Mouse (Mus musculus): ENCODE measurements around the gene Prep. TPM values are rescaled to one million over a fixed set of nuclear protein-coding genes. Genes with fewer than 3 reads are reported as not detected.

The Prep gene
- polyA plus RNA-seq, 1 experiment from 2014 or later: 27.2 TPM

GRCm38 (mm10) chr10:45122476-45122875 is 55.5 kb downstream of the Prep start:
- H3K9me3 ChIP-seq: no peaks in the 10 kb centered on the region
- ATAC-seq (ENCODE audit: low FRiP score, low read depth): no peak
- H3K4me3 ChIP-seq: no peak overlapping the region
- H3K9ac ChIP-seq: no peak overlapping the region
- H3K36me3 ChIP-seq: peaks cover 27% of the 10 kb centered on the region
- no peak overlapping the region for H3K27ac ChIP-seq (replicated peaks)
- no peaks in the 10 kb centered on the region for H3K4me1 ChIP-seq (replicated peaks)
- no peaks in the 10 kb centered on the region for H3K27me3 ChIP-seq
- no peak overlapping the region for H3K4me2 ChIP-seq
- WGBS: 66% methylated on average over 5 of the region's 5 CpGs

GRCm38 (mm10) chr10:45123011-45123410 is 56.0 kb downstream of the Prep start:
- ATAC-seq (ENCODE audit: low FRiP score, low read depth): no peak
- Histone ChIP-seq H3K4me2 (no peak overlapping the region), H3K27ac (replicated peaks) (no peak overlapping the region), H3K9me3 (no peaks in the 10 kb centered on the region), H3K4me3 (no peak overlapping the region), H3K4me1 (replicated peaks) (no peaks in the 10 kb centered on the region), H3K36me3 (peaks cover 26% of the 10 kb centered on the region), H3K9ac (no peak overlapping the region), H3K27me3 (no peaks in the 10 kb centered on the region)
- 86% methylated on average over 6 of the region's 6 CpGs for WGBS

GRCm38 (mm10) chr10:45129105-45129504 is 62.1 kb downstream of the Prep start:
- Histone ChIP-seq H3K4me1 (replicated peaks) (peaks cover 8% of the 10 kb centered on the region), H3K9ac (no peak overlapping the region), H3K4me2 (0 out of 2 replicates have a peak overlapping the region, but pooled peaks have one; percentile 18), H3K27me3 (no peaks in the 10 kb centered on the region), H3K36me3 (peaks cover 3% of the 10 kb centered on the region), H3K27ac (replicated peaks) (peak overlapping the region; percentile 68), H3K9me3 (no peaks in the 10 kb centered on the region), H3K4me3 (no peak overlapping the region)
- WGBS: 39% methylated on average over 11 of the region's 11 CpGs
- ATAC-seq (ENCODE audit: low FRiP score, low read depth): peak; percentile 54

GRCm38 (mm10) chr10:45130004-45130403 is 63.0 kb downstream of the Prep start:
- no peak overlapping the region for H3K4me2 ChIP-seq
- 92% methylated on average over 6 of the region's 6 CpGs for WGBS
- H3K9me3 ChIP-seq: no peaks in the 10 kb centered on the region
- H3K36me3 ChIP-seq: peaks cover 3% of the 10 kb centered on the region
- H3K27ac ChIP-seq (replicated peaks): no peak overlapping the region
- no peak overlapping the region for H3K4me3 ChIP-seq
- no peak overlapping the region for H3K9ac ChIP-seq
- ATAC-seq (ENCODE audit: low FRiP score, low read depth): no peak
- no peaks in the 10 kb centered on the region for H3K27me3 ChIP-seq
- peaks cover 8% of the 10 kb centered on the region for H3K4me1 ChIP-seq (replicated peaks)

DNA sequence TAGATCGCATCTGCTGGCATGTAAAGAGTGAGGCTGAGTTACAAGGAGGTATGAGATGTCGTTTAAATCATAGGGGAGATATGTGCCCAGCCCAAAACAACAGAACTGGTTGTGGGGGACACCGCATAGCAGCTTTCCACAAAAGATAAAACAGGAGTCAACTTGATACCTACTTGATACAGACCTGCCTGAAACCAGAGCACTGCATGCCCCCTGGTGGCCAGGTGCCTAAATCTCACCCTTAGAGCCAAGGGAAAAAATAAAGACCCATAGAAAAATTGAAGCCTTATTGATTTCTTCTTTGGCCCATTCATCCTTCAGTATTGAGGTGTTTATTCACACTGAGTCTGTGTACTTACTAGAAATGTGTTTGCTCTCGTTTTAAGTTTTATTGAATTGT is 65.4 kb downstream of the Prep start:
- Histone ChIP-seq H3K27me3 (no peaks in the 10 kb centered on the region), H3K4me3 (no peak overlapping the region), H3K27ac (replicated peaks) (no peak overlapping the region), H3K4me2 (no peak overlapping the region), H3K36me3 (no peaks in the 10 kb centered on the region), H3K4me1 (replicated peaks) (peaks cover 8% of the 10 kb centered on the region), H3K9ac (no peak overlapping the region), H3K9me3 (no peaks in the 10 kb centered on the region)
- no peak for ATAC-seq (ENCODE audit: low FRiP score, low read depth)
- 81% methylated on average over 4 of the region's 4 CpGs for WGBS

GRCm38 (mm10) chr10:45136806-45137205 is 69.8 kb downstream of the Prep start:
- no peaks in the 10 kb centered on the region for H3K9me3 ChIP-seq
- no peaks in the 10 kb centered on the region for H3K36me3 ChIP-seq
- WGBS: 87% methylated on average over 7 of the region's 7 CpGs
- H3K4me2 ChIP-seq: no peak overlapping the region
- H3K4me1 ChIP-seq (replicated peaks): peaks cover 23% of the 10 kb centered on the region
- H3K27ac ChIP-seq (replicated peaks): no peak overlapping the region
- no peak for ATAC-seq (ENCODE audit: low FRiP score, low read depth)
- no peak overlapping the region for H3K9ac ChIP-seq
- no peak overlapping the region for H3K4me3 ChIP-seq
- H3K27me3 ChIP-seq: no peaks in the 10 kb centered on the region

DNA sequence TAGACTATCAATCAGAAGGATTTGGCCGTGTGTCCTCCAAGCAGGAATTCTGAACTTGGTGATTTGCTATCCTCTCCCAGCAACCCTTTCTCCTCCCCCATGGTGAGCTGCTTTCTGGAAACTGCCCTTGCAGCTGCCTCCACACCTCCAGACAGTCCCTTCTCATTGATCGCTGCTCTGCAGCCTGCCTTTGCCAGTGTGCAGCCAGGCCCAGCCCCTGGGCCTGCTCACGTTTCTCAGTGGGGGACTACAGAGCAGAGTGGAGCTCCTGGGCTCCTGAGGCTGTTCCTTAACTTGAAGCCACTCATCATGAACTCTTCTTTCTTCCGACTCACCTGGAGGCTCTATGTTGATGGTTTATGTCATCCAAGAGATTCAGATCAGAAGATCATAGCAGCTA is 72.9 kb downstream of the Prep start:
- peaks cover 23% of the 10 kb centered on the region for H3K4me1 ChIP-seq (replicated peaks)
- no peaks in the 10 kb centered on the region for H3K9me3 ChIP-seq
- H3K36me3 ChIP-seq: no peaks in the 10 kb centered on the region
- H3K27ac ChIP-seq (replicated peaks): peak overlapping the region; percentile 54; the same call in 1 of the 2 replicates
- H3K4me2 ChIP-seq: no peak overlapping the region
- 51% methylated on average over 4 of the region's 4 CpGs for WGBS
- H3K27me3 ChIP-seq: no peaks in the 10 kb centered on the region
- H3K4me3 ChIP-seq: no peak overlapping the region
- ATAC-seq (ENCODE audit: low FRiP score, low read depth): no peak
- no peak overlapping the region for H3K9ac ChIP-seq

DNA sequence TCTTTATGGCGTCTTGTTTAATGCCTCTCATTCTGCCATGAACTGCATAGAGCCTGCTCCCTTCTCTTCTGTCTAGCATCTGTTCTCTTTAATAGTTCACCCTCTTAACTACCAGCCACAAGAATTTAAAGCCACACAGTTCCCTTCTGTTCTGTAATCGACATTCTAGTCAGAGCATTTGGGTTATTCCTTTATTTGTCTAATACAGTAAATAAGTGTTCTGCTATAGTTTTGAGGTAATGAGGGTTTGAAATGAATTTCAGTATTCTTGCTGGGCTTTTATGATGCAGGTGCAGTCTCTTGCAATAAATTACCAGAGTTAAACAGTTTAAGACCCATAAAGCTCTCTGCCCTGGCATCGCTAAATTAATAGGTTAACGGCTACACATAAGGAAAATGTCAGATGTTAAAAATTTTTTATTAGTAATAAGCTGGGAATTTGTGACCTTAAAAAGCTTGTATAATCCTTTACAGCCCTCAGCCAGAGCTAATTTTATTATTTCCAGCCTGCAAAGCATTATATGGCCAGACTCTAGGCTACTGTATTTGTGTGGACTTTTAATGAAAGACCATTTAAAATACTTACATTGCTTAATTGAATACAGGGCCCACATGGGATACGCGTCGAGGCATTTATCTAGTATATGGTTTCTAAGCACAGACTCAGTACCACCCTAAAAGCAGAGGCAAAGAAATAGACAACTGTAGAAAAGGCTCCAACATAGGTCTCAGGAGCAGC is 73.6 kb downstream of the Prep start:
- no peak overlapping the region for H3K9ac ChIP-seq
- H3K4me2 ChIP-seq: no peak overlapping the region
- 0 out of 2 replicates have a peak overlapping the region, but pooled peaks have one; percentile 54 for H3K27ac ChIP-seq (replicated peaks)
- no peaks in the 10 kb centered on the region for H3K9me3 ChIP-seq
- 73% methylated on average over 7 of the region's 7 CpGs for WGBS
- no peaks in the 10 kb centered on the region for H3K36me3 ChIP-seq
- no peak for ATAC-seq (ENCODE audit: low FRiP score, low read depth)
- peaks cover 23% of the 10 kb centered on the region for H3K4me1 ChIP-seq (replicated peaks)
- H3K27me3 ChIP-seq: no peaks in the 10 kb centered on the region
- H3K4me3 ChIP-seq: no peak overlapping the region

DNA sequence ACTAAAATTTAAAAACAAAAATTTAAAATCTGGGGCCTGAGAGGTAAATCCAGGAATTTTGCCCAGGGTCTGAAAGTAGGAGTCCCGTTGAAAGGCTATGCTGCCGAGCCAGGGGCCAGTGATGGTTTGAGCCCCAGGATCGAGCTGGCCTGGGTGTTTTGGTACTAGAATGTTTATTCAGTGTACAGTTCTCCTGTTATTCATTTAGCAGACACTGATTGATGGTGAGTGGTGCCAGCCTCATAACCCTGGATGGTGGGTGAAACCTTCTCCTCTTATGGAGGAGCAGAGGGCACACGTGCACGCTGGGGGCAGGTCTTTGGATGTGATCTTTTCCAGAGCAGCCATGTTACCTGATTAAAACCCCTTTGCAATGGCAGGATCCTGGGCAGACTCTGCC is 75.4 kb downstream of the Prep start:
- H3K36me3 ChIP-seq: no peaks in the 10 kb centered on the region
- no peak for ATAC-seq (ENCODE audit: low FRiP score, low read depth)
- peaks cover 31% of the 10 kb centered on the region for H3K4me1 ChIP-seq (replicated peaks)
- no peaks in the 10 kb centered on the region for H3K9me3 ChIP-seq
- no peak overlapping the region for H3K9ac ChIP-seq
- no peak overlapping the region for H3K4me3 ChIP-seq
- H3K4me2 ChIP-seq: no peak overlapping the region
- H3K27me3 ChIP-seq: no peaks in the 10 kb centered on the region
- no peak overlapping the region for H3K27ac ChIP-seq (replicated peaks)
- 86% methylated on average over 5 of the region's 5 CpGs for WGBS

- Histone ChIP-seq H3K36me3 (0 out of 2 replicates have a peak, but pooled peaks cover 2% of the 10 kb centered on the region), H3K4me2 (no peak overlapping the region), H3K4me3 (no peak overlapping the region), H3K9ac (no peak overlapping the region), H3K27ac (replicated peaks) (no peak overlapping the region), H3K9me3 (no peaks in the 10 kb centered on the region), H3K4me1 (replicated peaks) (peaks cover 31% of the 10 kb centered on the region), H3K27me3 (no peaks in the 10 kb centered on the region)
- no peak for ATAC-seq (ENCODE audit: low FRiP score, low read depth)
- 86% methylated on average over 6 of the region's 6 CpGs for WGBS
These were observed 77.2 kb downstream of the Prep start for GRCm38 (mm10) chr10:45144038-45144817.

DNA sequence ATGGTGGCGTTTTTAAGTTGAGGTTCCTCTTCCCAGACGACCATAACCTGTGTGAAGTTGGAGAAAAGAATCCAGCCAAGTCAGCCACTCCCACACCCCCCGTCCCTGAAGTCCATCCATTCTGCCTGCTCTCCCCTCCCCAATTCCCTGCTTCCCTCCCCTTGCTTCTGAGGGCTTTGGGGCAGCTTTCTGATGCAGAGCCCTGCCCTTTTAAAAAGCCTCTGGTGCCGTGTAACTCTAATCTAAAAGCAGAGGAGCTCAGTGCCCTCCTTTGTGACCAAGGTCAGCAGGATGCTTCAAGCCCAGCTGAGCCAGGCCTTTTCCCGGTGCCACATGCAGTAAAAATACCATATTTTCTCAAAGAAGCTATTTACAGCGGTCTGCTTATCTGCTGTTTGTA is 79.8 kb downstream of the Prep start:
- no peaks in the 10 kb centered on the region for H3K9me3 ChIP-seq
- no peak overlapping the region for H3K9ac ChIP-seq
- peaks cover 23% of the 10 kb centered on the region for H3K4me1 ChIP-seq (replicated peaks)
- peak overlapping the region; percentile 58 for H3K27ac ChIP-seq (replicated peaks)
- H3K4me2 ChIP-seq: no peak overlapping the region
- H3K4me3 ChIP-seq: no peak overlapping the region
- ATAC-seq (ENCODE audit: low FRiP score, low read depth): no peak
- H3K36me3 ChIP-seq: 0 out of 2 replicates have a peak, but pooled peaks cover 2% of the 10 kb centered on the region
- WGBS: 13% methylated on average over 6 of the region's 6 CpGs
- no peaks in the 10 kb centered on the region for H3K27me3 ChIP-seq

DNA sequence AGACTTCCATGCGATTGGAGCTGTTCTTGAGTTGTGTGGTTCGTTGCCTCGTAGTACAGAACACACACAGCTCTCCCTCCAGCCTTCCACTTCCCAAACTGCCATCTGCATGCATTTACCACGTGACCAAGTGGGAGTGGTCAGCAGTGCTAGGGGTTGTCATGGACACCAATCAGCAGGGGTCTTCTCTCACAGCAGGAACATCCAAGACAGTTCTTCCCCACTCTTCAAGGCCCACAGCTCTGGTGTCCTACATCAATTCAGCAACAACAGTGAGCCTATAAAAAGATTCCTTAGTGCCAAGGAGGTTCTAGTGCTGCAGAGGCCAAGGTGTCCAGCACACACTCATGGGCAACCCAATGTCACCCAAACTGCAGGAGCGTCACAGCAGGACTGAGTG is 84.1 kb downstream of the Prep start:
- peak overlapping the region; percentile 1; the same call in 1 of the 2 replicates for H3K27ac ChIP-seq (replicated peaks)
- peaks cover 21% of the 10 kb centered on the region for H3K36me3 ChIP-seq

More for the DNA sequence above, 84.1 kb downstream of the Prep start:
- 50% methylated on average over 5 of the region's 5 CpGs for WGBS
- Histone ChIP-seq H3K9ac (no peak overlapping the region), H3K4me2 (no peak overlapping the region), H3K4me3 (no peak overlapping the region), H3K9me3 (no peaks in the 10 kb centered on the region), H3K4me1 (replicated peaks) (peaks cover 28% of the 10 kb centered on the region), H3K27me3 (no peaks in the 10 kb centered on the region)
- ATAC-seq (ENCODE audit: low FRiP score, low read depth): peak; percentile 16; the same call in 1 of the 2 replicates

All from hindbrain, embryonic 15.5 days (tissue).